Mouse (Mus musculus) granulocyte monocyte progenitor cell, adult 5-6 weeks (primary cell): ENCODE results near the gene Pard3b. TPM values are rescaled to one million over a fixed set of nuclear protein-coding genes. Genes with fewer than 3 reads are reported as not detected.

Source experiments
- ATAC-seq: replicated peaks from 2 replicates; pipeline ENCODE4 v1.8.0; 2016; ENCODE audit warnings: mild to moderate bottlenecking, moderate TSS enrichment, inconsistent platforms; ENCODE audit not compliant: poor library complexity, severe bottlenecking
- total RNA-seq, 2 experiments: library from RNA; stranded (forward) in 1 of 2; stranded (reverse) in 1 of 2; fragments of 200-712, 200-1000 nt in 1 of 2; fragments of >200 nt in 1 of 2; fragmentation: Nextera tagmentation in 1 of 2; gene quantifications; 2 replicates each; pipeline ENCODE4 v1.2.3; 2014 to 2017

Gene Pard3b
- total RNA-seq, 2 experiments from 2014 or later, result 2.0 to 5.7 TPM

DNA sequence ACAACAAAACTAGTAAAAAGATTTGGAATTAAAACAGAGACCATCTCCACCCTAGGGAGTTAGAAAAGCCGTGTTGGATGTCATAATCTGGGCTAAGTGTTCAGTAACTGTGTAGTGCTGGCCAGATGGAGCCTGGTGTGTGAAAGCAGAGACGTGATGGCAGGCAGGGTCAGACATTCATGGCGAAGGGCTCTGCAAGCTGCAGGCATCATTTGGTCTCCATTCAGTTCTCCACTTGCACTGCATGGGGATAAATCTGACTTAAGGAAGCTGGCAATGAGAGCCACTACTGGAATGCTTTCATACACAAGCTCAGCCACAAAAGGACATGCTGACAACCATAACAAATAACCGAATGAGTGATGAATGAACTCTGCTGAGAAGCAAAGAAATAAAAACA is 265.4 kb downstream of the Pard3b start:
- ATAC-seq, result no peak

- no peak for ATAC-seq
These were observed 274.3 kb downstream of the Pard3b start for GRCm38 (mm10) chr1:61912931-61913330.

GRCm38 (mm10) chr1:61924958-61925357 is 286.3 kb downstream of the Pard3b start:
- ATAC-seq, result no peak

GRCm38 (mm10) chr1:61925541-61925940 is 286.9 kb downstream of the Pard3b start:
- no peak for ATAC-seq

DNA sequence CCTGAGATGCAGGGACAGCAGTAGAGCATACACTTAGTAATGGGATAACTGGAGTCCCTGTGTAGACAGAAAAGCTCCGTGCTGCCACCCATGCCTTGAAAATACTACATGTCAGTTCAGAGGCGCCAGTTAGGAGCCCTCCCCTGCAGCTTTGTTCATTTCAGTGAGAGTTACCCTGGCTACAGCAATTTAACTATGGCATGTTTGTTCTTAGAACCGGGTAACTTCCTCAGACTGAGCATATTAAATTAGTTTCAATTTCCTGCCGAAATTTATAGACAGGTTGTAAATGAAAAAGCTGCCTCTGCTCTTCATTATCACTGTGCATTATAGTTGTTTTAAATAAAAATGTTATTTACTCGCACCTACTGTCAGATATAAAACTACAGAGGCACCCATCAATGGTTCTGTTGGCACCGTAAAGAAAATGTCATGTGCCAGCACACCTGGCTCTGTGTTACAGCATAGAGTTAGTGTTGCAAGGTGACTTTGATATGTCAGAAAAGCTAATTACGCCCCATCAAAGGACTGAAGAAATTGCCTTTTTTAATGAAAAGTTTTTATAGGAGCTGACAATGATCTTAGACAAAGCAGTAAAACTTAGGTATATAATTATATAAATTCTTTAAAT is 289.6 kb downstream of the Pard3b start:
- no peak for ATAC-seq

GRCm38 (mm10) chr1:61933574-61933973 is 294.9 kb downstream of the Pard3b start:
- ATAC-seq, result no peak

DNA sequence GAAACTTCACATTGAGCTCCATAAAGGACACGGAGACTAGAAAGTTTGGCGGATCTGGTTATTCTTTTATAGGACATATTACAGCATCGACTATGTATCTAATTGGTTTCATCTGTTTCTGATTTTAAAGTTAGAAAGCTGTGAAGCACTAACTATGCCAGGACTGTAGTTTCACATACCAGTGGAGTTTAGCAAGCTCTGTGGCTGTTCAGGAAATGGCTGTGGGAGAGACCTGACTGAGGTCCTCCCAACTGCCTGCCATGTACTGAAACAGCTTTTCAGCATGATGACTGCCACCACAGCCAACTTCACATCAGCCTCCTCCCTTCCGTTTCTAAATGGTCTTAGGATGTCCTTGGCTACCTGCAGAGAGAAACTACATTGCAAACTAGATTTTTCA is 296.1 kb downstream of the Pard3b start:
- no peak for ATAC-seq

DNA sequence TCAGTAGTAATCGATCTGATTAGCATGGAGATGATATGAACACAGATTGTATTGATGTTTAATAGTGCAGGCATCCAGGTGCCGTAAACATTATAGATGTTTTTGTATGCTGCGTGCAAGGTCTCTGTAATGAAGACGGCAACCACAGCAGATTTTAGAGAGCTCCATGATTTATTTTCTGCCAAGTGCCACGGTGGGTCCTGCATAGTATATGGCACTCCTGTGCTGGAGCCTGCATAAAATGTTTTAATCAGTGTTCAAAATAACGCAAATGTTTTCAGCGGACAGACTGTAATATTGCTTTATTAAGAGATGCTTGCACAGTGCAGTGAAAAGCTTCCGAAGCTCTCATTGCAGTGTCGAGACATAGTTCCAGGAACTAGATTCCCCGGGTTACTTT is 301.3 kb downstream of the Pard3b start:
- no peak for ATAC-seq

DNA sequence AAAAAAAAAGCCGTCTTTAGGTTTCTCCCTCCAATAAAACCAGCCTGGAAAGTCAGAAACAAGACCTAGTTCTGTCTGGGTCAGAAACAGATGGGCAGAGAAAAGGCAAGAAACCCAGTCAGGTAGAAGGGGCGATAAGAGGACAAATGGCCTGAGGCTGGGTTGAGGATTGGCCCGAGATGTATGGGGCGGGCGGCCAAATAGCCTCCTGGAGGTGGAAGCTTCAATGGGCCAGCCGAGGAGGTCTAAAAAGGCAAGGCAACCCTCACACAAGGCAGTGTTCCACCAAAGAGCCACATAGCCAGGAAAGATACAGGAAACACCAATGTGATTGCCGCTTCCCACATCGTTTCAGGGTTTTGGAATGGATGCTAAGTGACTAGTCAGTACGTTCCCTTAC is 322.9 kb downstream of the Pard3b start:
- no peak for ATAC-seq

DNA sequence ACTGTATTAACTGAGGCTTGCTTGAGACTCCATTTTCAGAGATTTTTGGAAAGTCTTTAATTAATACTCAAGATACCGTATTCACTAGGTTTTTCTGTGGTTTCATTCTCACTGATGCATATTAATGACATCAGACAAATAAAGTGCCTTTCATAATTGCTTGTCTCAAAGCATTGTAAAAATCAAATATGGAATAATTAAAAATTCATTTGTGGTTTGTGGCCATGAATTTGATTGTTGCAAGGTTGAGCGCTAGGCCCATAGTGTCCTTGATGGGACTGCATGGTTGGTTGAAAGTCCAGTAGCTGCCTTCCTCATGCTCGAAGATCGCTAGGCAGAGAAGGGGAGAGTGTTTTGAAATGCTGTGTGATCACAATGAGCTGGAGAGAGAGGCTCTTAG is 323.9 kb downstream of the Pard3b start:
- no peak for ATAC-seq

GRCm38 (mm10) chr1:61967124-61967523 is 328.5 kb downstream of the Pard3b start:
- ATAC-seq, result no peak

GRCm38 (mm10) chr1:61967807-61968206 is 329.2 kb downstream of the Pard3b start:
- no peak for ATAC-seq

GRCm38 (mm10) chr1:61997711-61998110 is 359.1 kb downstream of the Pard3b start:
- ATAC-seq, result no peak

DNA sequence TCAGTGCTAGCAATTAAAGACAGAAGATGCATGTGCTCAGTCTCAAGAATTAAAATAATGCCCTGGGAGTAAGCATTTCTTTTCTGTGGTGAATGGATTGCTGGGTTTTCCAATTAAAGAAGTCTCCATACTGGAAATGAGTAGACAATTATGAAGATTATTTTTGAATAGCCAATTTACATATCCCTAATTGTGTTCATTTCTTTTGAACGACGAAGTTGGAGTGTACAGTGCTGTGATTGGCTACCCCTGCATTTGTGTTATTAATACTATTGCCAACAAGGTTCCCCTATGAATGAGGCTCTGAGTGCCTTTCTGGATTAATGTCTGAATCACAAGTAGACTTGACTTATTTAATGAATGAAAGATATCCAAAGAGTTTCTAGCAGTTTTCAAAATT is 370.2 kb downstream of the Pard3b start:
- no peak for ATAC-seq

DNA sequence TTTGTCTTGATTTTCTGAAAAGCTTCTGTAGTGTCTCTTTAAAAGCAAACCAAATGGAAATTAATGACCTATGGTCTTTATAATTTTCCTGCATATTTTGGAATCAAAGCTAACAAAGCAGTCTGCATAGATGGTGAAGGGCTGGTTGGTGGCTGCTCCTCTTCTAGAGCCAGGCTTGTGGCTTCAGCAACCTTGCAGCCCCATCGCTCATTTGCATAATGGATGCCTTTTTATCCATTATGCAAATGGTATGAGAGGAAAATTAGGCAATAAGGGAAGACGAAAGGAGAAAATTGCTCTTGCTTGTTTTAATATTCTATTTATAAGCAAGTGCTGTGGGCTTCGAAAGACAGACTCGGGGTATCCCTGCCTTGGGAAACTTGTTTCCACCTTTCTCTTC is 373.1 kb downstream of the Pard3b start:
- ATAC-seq, result no peak

- ATAC-seq, result no peak
These were observed 378.1 kb downstream of the Pard3b start for GRCm38 (mm10) chr1:62016536-62017300.

GRCm38 (mm10) chr1:62018276-62018675 is 379.7 kb downstream of the Pard3b start:
- ATAC-seq, result no peak

- ATAC-seq, result no peak
These were observed 381.1 kb downstream of the Pard3b start for GRCm38 (mm10) chr1:62019743-62020142.

DNA sequence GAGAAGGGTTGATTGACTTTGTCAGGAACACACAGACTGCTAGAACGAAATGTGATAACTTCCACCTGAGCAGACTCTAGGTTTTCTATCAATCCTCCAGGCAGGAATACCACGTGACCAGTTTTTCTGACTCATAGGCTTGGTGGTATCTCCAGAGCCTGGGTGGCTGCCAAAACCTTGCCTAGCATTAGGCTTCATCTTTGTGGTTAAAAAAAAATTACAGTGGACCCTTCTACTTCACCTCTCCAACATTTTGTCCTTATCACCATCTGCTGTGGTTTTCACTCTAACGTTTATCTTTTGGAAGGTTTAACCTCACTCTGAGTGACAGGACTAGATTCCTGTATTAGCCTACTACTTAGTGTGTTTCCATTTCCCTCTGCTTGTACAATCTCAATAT is 403.1 kb downstream of the Pard3b start:
- peak; percentile 30; the same call in 1 of the 2 replicates for ATAC-seq

DNA sequence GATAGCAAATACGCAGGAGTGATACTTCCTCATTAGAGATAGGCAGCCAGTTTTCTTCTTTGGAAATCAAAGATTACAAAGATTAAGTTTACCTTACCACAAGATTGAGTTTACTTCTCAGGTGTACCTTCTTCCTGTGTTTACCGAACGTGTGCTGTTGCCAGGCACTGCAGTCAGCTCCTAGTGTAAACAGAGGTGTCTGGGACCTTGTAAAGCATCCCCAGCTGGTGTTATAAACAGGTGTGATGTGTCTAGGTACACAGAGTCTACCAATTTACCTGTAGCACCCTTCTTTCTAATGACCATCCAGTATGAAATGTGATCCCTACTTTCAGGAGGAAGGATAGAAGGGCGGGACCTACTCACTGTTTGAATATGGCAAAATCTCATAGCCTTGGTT is 410.0 kb downstream of the Pard3b start:
- no peak for ATAC-seq

- ATAC-seq, result peak; percentile 89
These were observed 412.7 kb downstream of the Pard3b start for GRCm38 (mm10) chr1:62051186-62051825.
